Mouse (Mus musculus): Measurements from ENCODE around the gene Slc41a1.

Slc41a1 gene

GRCm38 (mm10) chr1:131886641-131887040, 59.3 kb downstream of the Slc41a1 start:
- DNase-seq (ENCODE audit: low spot score): no peak

DNA sequence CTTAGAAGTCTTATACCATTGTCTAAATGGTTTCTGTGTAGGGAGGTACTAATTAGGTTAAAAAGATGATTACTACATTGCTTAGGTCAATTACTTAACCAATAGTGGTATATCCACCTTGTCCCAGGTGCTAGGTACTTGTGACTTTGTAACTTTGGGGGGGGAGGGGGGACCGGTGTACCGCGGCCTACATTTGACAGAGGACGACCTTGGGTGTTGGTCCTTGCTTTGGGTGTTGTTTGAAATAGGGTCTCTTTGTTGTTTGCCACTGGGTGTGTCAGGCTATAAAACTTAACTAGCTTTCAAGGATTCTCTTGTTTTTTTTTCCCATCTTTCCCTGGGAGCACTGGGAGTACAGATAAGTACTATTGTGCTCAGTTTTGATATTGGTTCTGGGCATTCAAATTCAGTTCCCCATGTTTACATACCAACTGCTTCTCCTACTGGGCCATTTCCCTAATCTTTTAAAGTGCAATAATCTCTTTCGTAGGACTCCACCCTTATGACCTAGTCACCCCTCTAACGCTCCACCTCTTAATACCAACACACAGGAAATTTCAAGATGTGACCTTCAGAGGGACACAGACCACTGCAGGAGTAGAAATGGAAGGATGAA, 62.9 kb downstream of the Slc41a1 start:
- DNase-seq (ENCODE audit: low spot score): no peak

DNA sequence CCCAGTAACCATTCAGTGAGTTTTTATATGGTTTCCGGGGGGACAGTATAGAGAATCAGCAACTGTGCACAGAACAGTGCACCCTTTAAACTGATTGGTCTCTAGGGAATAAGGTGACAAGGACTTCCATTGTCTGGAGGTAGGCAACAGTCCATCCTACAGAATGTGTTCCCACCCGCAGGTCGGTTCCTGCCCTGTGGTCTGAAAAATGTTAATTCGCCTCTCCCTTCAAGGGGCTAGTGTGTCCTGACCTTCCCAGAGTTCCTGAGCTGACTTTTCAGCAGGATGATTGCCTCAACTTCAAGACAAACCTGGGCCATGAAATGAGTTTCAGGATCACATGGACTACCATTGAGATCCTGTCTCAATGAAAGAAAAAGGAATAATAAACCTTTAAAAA, 64.1 kb downstream of the Slc41a1 start:
- no peak for DNase-seq (ENCODE audit: low spot score)

Data from testis, postnatal 14 days (tissue).